Mouse (Mus musculus): ENCODE measurements around the gene Lalba.

- TF ChIP-seq GATA1 (IDR thresholded peaks at IDR 0.05; ENCODE audit: borderline replicate concordance, low read length) (no peak), FLI1 (IDR thresholded peaks at IDR 0.05; ENCODE audit: low read length) (no peak)
Observed at GRCm38 (mm10) chr15:98514146-98514545, 31.6 kb upstream of the Lalba start.

Measured in megakaryocyte, embryonic 14.5 days (primary cell).